Mouse (Mus musculus): ENCODE results near the gene Aggf1.

Gene Aggf1

GRCm38 (mm10) chr13:95320451-95320850, 54.7 kb downstream of the Aggf1 start:
- CTCF ChIA-PET, result no interaction called here
- POLR2A ChIA-PET, result interaction anchor here in 1 of 4 experiments (0.7 to 0.9 kb wide), 3 partner anchors 9 to 55 kb away, joined by 3 to 5 read pairs (median 5); partner anchors contain the start of gene Aggf1

GRCm38 (mm10) chr13:95319153-95319552, 56.0 kb downstream of the Aggf1 start:
- ChIA-PET CTCF (no interaction called here), POLR2A (interaction anchor here in 1 of 4 experiments (0.5 kb wide), 1 partner anchor 20 kb away, joined by 3 read pairs; no protein-coding TSS in a partner anchor)

- ChIA-PET POLR2A (no interaction called here), CTCF (no interaction called here)
Measured at GRCm38 (mm10) chr13:95312016-95312415, 63.1 kb downstream of the Aggf1 start.

- ChIA-PET CTCF (no interaction called here), POLR2A (no interaction called here)
Measured at GRCm38 (mm10) chr13:95307100-95307655, 68.0 kb downstream of the Aggf1 start.

GRCm38 (mm10) chr13:95306596-95306995, 68.6 kb downstream of the Aggf1 start:
- CTCF ChIA-PET, result no interaction called here
- POLR2A ChIA-PET, result no interaction called here
